Mouse (Mus musculus) lung, embryonic 16.5 days (tissue): ENCODE results near the gene Hnrnpa3. TPM values are rescaled to one million over a fixed set of nuclear protein-coding genes. Genes with fewer than 3 reads are reported as not detected.
"Not testable (repeated sequence)": the region's sequence is repeated elsewhere in the genome, so short reads cannot be mapped to it uniquely, and the experiment has no call there.

Experiments used
- ATAC-seq: fragments of 200-750 bp; cut with Nextera tagmentation; 2 replicates; pipeline ENCODE4 v1.8.0; 2017; ENCODE audit warnings: low read depth, mild to moderate bottlenecking, moderate library complexity
- H3K27ac ChIP-seq: fragments of 300-500 bp; sonication (generic); 2 replicates; pipeline ENCODE4 v1.5.1; 2014; ENCODE audit warnings: mild to moderate bottlenecking, control low read depth, low read length
- H3K27me3 ChIP-seq: fragments of 300-500 bp; sonication (generic); 2 replicates; pipeline ENCODE4 v1.6.1; 2014; ENCODE audit warnings: low read depth, low read length, mixed read lengths; ENCODE audit not compliant: control insufficient read depth, insufficient read depth
- H3K36me3 ChIP-seq: fragments of 300-500 bp; sonication (generic); 2 replicates; pipeline ENCODE4 v1.6.1; 2014; ENCODE audit warnings: low read length; ENCODE audit not compliant: control insufficient read depth, insufficient read depth
- H3K4me1 ChIP-seq: fragments of 300-500 bp; sonication (generic); replicated peaks from 2 replicates; pipeline ENCODE4 v1.6.1; 2014; ENCODE audit warnings: low read length, mixed read lengths; ENCODE audit not compliant: control insufficient read depth, insufficient read depth
- H3K4me2 ChIP-seq: fragments of 300-500 bp; sonication (generic); 2 replicates; pipeline ENCODE4 v1.6.1; 2014; ENCODE audit warnings: low read depth, low read length, control low read depth
- H3K4me3 ChIP-seq: fragments of 300-500 bp; sonication (generic); 2 replicates; pipeline ENCODE4 v1.5.1; 2014; ENCODE audit warnings: mild to moderate bottlenecking, low read length, control low read depth
- H3K9ac ChIP-seq: fragments of 300-500 bp; sonication (generic); 2 replicates; pipeline ENCODE4 v1.6.1; 2014; ENCODE audit warnings: low read length, control low read depth
- H3K9me3 ChIP-seq: fragments of 300-500 bp; sonication (generic); 2 replicates; pipeline ENCODE4 v1.6.1; 2016; ENCODE audit warnings: low read length; ENCODE audit not compliant: control insufficient read depth
- WGBS: fragments of 180-500 bp; shearing (Covaris S2); extraction: QIAGEN DNeasy Blood & Tissue Kit; methylation state at CpG from one replicate; pipeline ENCODE4 v1.1.7; 2014; 5-methylcytosine and 5-hydroxymethylcytosine counted together
- polyA plus RNA-seq: library from polyadenylated mRNA; unstranded; fragments of >200 nt; fragmentation: Nextera tagmentation; extraction: Ambion mirVana; gene quantifications from 2 replicates; pipeline ENCODE4 v1.2.1, GENCODE M21; 2015

Hnrnpa3 gene
- 298 and 346 TPM in 2 replicates for polyA plus RNA-seq

GRCm38 (mm10) chr2:75658727-75659628 lies at the start of gene Hnrnpa3:
Hnrnpa3 (plus strand) TSS chr2:75659261.
- ATAC-seq = peak; percentile 96
- H3K4me2 ChIP-seq = peak within 1 kb of the TSS; percentile 96
- peak within 1 kb of the TSS; percentile 99 for H3K9ac ChIP-seq
- H3K4me3 ChIP-seq = peak within 1 kb of the TSS; percentile 98
- H3K27ac ChIP-seq = peak within 1 kb of the TSS; percentile 98
- peaks cover 17% of the 10 kb centered on the region for H3K36me3 ChIP-seq
- no peaks in the 10 kb centered on the region for H3K27me3 ChIP-seq
- WGBS = 0% methylated on average over 70 of the region's 102 CpGs
- peaks cover 14% of the 10 kb centered on the region for H3K4me1 ChIP-seq
- no peaks in the 10 kb centered on the region for H3K9me3 ChIP-seq

- Histone ChIP-seq H3K4me2 (peak overlapping the region; percentile 59), H3K27ac (peak overlapping the region; percentile 83), H3K9ac (peak overlapping the region; percentile 58), H3K4me1 (peaks cover 38% of the 10 kb centered on the region), H3K27me3 (no peaks in the 10 kb centered on the region), H3K36me3 (no peaks in the 10 kb centered on the region), H3K9me3 (no peaks in the 10 kb centered on the region), H3K4me3 (peak overlapping the region; percentile 39)
- 67% methylated on average over 15 of the region's 15 CpGs for WGBS
- no peak for ATAC-seq
Measured at GRCm38 (mm10) chr2:75609971-75610370, 49.1 kb upstream of the Hnrnpa3 start.

- not testable (repeated sequence) for H3K4me3 ChIP-seq, H3K4me2 ChIP-seq, H3K27ac ChIP-seq, H3K27me3 ChIP-seq, H3K9me3 ChIP-seq, H3K36me3 ChIP-seq, H3K9ac ChIP-seq, ATAC-seq
- 77% methylated on average over 7 of the region's 7 CpGs for WGBS
- peaks cover 38% of the 10 kb centered on the region for H3K4me1 ChIP-seq
Measured at GRCm38 (mm10) chr2:75610602-75611001, 48.5 kb upstream of the Hnrnpa3 start.

DNA sequence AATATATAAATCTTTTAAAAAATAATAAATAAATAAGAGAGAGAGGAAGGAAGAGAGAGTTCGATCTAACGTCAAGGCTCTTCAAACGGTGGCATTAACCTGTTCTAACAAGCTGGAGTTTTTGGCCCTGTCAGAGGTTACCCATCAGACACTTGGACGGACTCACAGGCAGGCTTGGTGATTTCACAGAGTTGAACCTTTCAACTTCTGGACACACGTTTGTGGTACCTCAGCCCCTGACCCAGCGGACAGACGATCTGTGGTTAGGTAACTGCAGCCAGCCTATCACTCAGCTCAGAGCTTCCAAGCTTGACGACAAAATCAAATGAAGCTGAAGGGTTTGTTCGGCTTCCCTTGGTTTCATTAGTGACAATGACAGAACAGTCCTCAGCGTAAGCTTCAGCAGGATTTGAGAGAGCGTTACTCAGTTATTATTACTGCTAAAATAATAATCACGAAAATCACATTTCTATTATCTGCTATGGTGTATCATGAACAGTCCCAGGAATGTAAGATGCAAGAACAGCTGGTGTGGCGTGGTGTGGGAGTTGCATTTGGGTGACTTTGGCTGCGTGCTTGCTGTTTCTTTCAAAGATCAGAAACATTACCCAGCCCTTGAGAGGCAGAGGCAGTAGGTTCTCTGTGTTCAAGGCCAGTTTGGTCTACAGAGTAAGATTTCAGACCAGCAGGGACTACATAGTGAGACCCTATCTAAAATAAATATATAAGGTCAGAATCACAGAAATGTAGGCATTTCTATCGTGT lies 47.8 kb upstream of the Hnrnpa3 start:
- Histone ChIP-seq H3K4me3 (no peak overlapping the region), H3K36me3 (no peaks in the 10 kb centered on the region), H3K27ac (no peak overlapping the region), H3K4me1 (peaks cover 38% of the 10 kb centered on the region), H3K4me2 (no peak overlapping the region), H3K9me3 (no peaks in the 10 kb centered on the region), H3K9ac (no peak overlapping the region), H3K27me3 (no peaks in the 10 kb centered on the region)
- no peak for ATAC-seq
- WGBS = 79% methylated on average over 15 of the region's 15 CpGs

GRCm38 (mm10) chr2:75612006-75612405 lies 47.1 kb upstream of the Hnrnpa3 start:
- H3K36me3 ChIP-seq = no peaks in the 10 kb centered on the region
- no peak overlapping the region for H3K4me3 ChIP-seq
- H3K4me1 ChIP-seq = peaks cover 38% of the 10 kb centered on the region
- no peak overlapping the region for H3K27ac ChIP-seq
- H3K9ac ChIP-seq = no peak overlapping the region
- no peak overlapping the region for H3K4me2 ChIP-seq
- no peaks in the 10 kb centered on the region for H3K9me3 ChIP-seq
- H3K27me3 ChIP-seq = no peaks in the 10 kb centered on the region
- WGBS = 95% methylated on average over 2 of the region's 2 CpGs
- ATAC-seq = no peak

GRCm38 (mm10) chr2:75612981-75613567 lies 46.0 kb upstream of the Hnrnpa3 start:
- WGBS = 7% methylated on average over 14 of the region's 14 CpGs
- Histone ChIP-seq H3K36me3 (no peaks in the 10 kb centered on the region), H3K27ac (peak overlapping the region; percentile 93), H3K9me3 (no peaks in the 10 kb centered on the region), H3K9ac (peak overlapping the region; percentile 53), H3K4me3 (peak overlapping the region; percentile 18; the same call in 1 of the 2 replicates), H3K27me3 (no peaks in the 10 kb centered on the region), H3K4me1 (peaks cover 33% of the 10 kb centered on the region), H3K4me2 (peak overlapping the region; percentile 47)
- ATAC-seq = peak; percentile 80

- peaks cover 22% of the 10 kb centered on the region for H3K4me1 ChIP-seq
- no peak overlapping the region for H3K9ac ChIP-seq
- no peaks in the 10 kb centered on the region for H3K36me3 ChIP-seq
- H3K27ac ChIP-seq = no peak overlapping the region
- 83% methylated on average over 6 of the region's 6 CpGs for WGBS
- no peaks in the 10 kb centered on the region for H3K27me3 ChIP-seq
- no peaks in the 10 kb centered on the region for H3K9me3 ChIP-seq
- ATAC-seq = no peak
- H3K4me3 ChIP-seq = no peak overlapping the region
- no peak overlapping the region for H3K4me2 ChIP-seq
Measured at GRCm38 (mm10) chr2:75614577-75614976, 44.5 kb upstream of the Hnrnpa3 start.

DNA sequence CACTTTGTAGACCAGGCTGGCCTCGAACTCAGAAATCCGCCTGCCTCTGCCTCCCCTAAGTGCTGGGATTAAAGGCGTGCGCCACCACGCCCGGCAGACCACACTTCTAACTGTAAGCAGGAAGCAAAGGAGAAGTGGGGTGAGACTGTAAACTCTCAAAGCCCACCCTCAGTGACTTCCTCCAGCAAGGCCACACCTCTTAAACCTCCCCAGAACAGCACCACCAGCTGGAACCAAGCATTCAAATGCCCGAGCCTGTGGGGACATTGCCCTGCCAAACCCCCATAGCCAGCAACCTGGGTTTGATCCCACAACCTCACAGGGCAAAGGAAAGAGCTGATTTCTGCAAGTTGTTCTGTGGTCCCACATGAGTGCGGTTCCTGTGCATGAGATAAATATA lies 42.1 kb upstream of the Hnrnpa3 start:
- Histone ChIP-seq H3K27ac (no peak overlapping the region), H3K4me2 (no peak overlapping the region), H3K4me3 (no peak overlapping the region), H3K4me1 (peaks cover 19% of the 10 kb centered on the region), H3K9me3 (no peaks in the 10 kb centered on the region), H3K27me3 (no peaks in the 10 kb centered on the region), H3K36me3 (no peaks in the 10 kb centered on the region), H3K9ac (no peak overlapping the region)
- WGBS = 92% methylated on average over 8 of the region's 8 CpGs
- ATAC-seq = no peak

GRCm38 (mm10) chr2:75618712-75619111 lies 40.3 kb upstream of the Hnrnpa3 start:
- WGBS = 43% methylated on average over 6 of the region's 6 CpGs
- peak overlapping the region; percentile 41 for H3K27ac ChIP-seq
- no peak overlapping the region for H3K4me2 ChIP-seq
- H3K9me3 ChIP-seq = no peaks in the 10 kb centered on the region
- H3K36me3 ChIP-seq = no peaks in the 10 kb centered on the region
- peaks cover 10% of the 10 kb centered on the region for H3K4me1 ChIP-seq
- peak overlapping the region; percentile 31; the same call in 1 of the 2 replicates for H3K9ac ChIP-seq
- ATAC-seq = peak; percentile 76
- no peak overlapping the region for H3K4me3 ChIP-seq
- H3K27me3 ChIP-seq = no peaks in the 10 kb centered on the region
